Mouse (Mus musculus): Measurements from ENCODE around the gene Intu.

GRCm38 (mm10) chr3:40653582-40653981 lies 122.5 kb downstream of the Intu start:
- peak; percentile 79; the same call in 1 of the 2 replicates for TF ChIP-seq MYC (IDR thresholded peaks at IDR 0.05; ENCODE audit: low read depth, low read length)
- TF ChIP-seq POLR2A (IDR thresholded peaks at IDR 0.05; ENCODE audit: control insufficient read depth in 1 of 2, insufficient read depth in 1 of 2, low read depth in 1 of 2, low read length in 2 of 2, poor library complexity in 1 of 2) = peak in 1 of 2 experiments; percentile 60; a peak in 1 of 4 replicates
- TF ChIP-seq CHD1 (IDR thresholded peaks at IDR 0.05; ENCODE audit: low read depth, low read length) = no peak
- no peak for TF ChIP-seq UBTF (IDR thresholded peaks at IDR 0.05; ENCODE audit: borderline replicate concordance, insufficient read depth, low read depth, low read length)
- TF ChIP-seq ELF1 (IDR thresholded peaks at IDR 0.05; ENCODE audit: low read depth, low read length) = no peak
- TF ChIP-seq SMC3 (IDR thresholded peaks at IDR 0.05; ENCODE audit: low read depth, low read length) = no peak
- TF ChIP-seq MAZ (IDR thresholded peaks at IDR 0.05; ENCODE audit: low read depth, low read length) = no peak
- TF ChIP-seq EP300 (IDR thresholded peaks at IDR 0.05; ENCODE audit: low read depth in 1 of 2, low read length in 2 of 2) = no peak
- TF ChIP-seq MXI1 (IDR thresholded peaks at IDR 0.05; ENCODE audit: low read depth, low read length) = peak; percentile 94
- no peak for TF ChIP-seq CTCF (IDR thresholded peaks at IDR 0.05 in 2 of 3, conservative IDR thresholded peaks at IDR 0.05 in 1 of 3; ENCODE audit: control insufficient read depth in 1 of 3, insufficient read depth in 1 of 3, low read depth in 2 of 3, low read length in 3 of 3, poor library complexity in 1 of 3, severe bottlenecking in 1 of 3)
- TF ChIP-seq ZC3H11A (IDR thresholded peaks at IDR 0.05; ENCODE audit: low read depth, low read length) = no peak

Data from MEL (cell line).